Comparison of ENCODE assay signal across 13 mouse cellular contexts in the genomic region with DNA sequence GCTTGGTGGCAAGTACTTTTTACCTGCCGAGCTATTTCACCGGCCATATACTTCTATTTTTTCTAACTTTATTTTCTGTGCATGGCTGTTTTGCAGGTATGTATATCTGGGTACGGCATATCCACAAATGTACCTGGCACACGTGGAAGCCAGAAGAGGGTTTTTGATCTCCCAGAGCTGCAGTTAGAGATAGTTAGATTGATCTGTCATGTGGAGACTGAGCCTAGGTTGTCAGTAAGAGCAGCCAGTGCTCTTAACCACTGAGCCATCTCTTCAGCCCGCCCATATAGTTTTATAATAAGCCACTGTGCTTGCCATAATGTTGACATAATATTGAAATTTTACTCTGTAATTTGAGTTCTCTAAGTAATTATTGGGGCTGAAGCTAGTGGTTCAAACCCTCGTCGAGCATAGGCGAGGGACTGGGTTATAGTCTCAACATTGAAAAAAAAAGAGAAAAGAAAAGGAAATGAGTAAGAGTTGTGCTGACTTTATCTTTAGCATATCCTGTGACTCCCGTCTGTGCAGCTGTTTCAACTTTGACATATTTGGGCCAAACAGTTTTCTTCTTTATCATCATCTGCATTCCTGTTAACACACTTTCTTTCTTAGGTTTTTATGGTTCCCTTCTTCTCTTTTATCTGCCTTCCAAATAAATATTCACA. TPM values are rescaled to one million over a fixed set of nuclear protein-coding genes. Genes with fewer than 3 reads are reported as not detected.
A peak's percentile ranks its signal among the peaks of the same experiment; 100 is the strongest.
DNase-seq lines count a peak whose midpoint lies in the region; ATAC-seq and TF ChIP-seq lines count a peak whose summit lies in the region.
"Had no signal": no experiment of that assay in that cellular context is flagged by ENCODE, and none has a peak within 500 bp of the region (broad histone marks: within the 10 kb centered on the region; RNA-seq: fewer than 3 reads in every experiment).

No protein-coding gene starts in this region.

- TF ChIP-seq CTCF in lung, embryonic 14.5 days (IDR thresholded peaks at IDR 0.05; ENCODE audit: low read depth), result no peak

- H3K9me3 ChIP-seq in lung, embryonic 14.5 days (ENCODE audit: low read depth, low read length), result no peaks in the 10 kb centered on the region
- H3K9me3 ChIP-seq: limb, embryonic 15.5 days had no signal

- peak; percentile 16 for DNase-seq in lung, embryonic 14.5 days
- no peak for DNase-seq in lung, postnatal 10 days
- DNase-seq in frontal cortex, postnatal 14 days (ENCODE audit: low spot score in 2 of 2), result no peak
- no peak for DNase-seq in spleen, postnatal 4 days (ENCODE audit: low spot score in 2 of 2)
- DNase-seq: cerebellum, adult 9-10 months; kidney, postnatal 14 days; layer of hippocampus, postnatal 36 days; lung, postnatal 36 days had no signal

- no peak overlapping the region for H3K9ac ChIP-seq in lung, embryonic 14.5 days
- H3K9ac ChIP-seq: limb, embryonic 15.5 days had no signal

- no peak overlapping the region for H3K4me3 ChIP-seq in lung, embryonic 14.5 days (ENCODE audit: low read depth, low read length)
- H3K4me3 ChIP-seq in myocyte, result no peak overlapping the region
- H3K4me3 ChIP-seq: limb, embryonic 15.5 days had no signal

- no peaks in the 10 kb centered on the region for H3K27me3 ChIP-seq in lung, embryonic 14.5 days (ENCODE audit: insufficient read depth, low read length)
- H3K27me3 ChIP-seq in myocyte (ENCODE audit: control insufficient read depth, insufficient read depth, insufficient read length), result no peaks in the 10 kb centered on the region
- H3K27me3 ChIP-seq: limb, embryonic 15.5 days had no signal

- no peak overlapping the region for H3ac ChIP-seq in myocyte (ENCODE audit: control insufficient read depth, insufficient read length)

- H3K4me1 ChIP-seq in lung, embryonic 14.5 days (ENCODE audit: insufficient read depth), result peaks cover 6% of the 10 kb centered on the region; the same call in 1 of the 2 replicates
- H3K4me1 ChIP-seq: limb, embryonic 15.5 days had no signal

- H3K4me2 ChIP-seq in lung, embryonic 14.5 days, result no peak overlapping the region
- peak overlapping the region; percentile 61 for H3K4me2 ChIP-seq in myocyte (ENCODE audit: low read depth)
- H3K4me2 ChIP-seq: limb, embryonic 15.5 days had no signal

- TF ChIP-seq POLR2A in myocyte (IDR thresholded peaks at IDR 0.05; ENCODE audit: insufficient read length, low read depth), result no peak

- no peak overlapping the region for H3K27ac ChIP-seq in lung, embryonic 14.5 days (ENCODE audit: low read depth)
- H3K27ac ChIP-seq: limb, embryonic 15.5 days had no signal

- no peak for ATAC-seq in lung, embryonic 14.5 days (ENCODE audit: insufficient read depth)
- ATAC-seq in CD4-positive, CD25-positive, alpha-beta regulatory T cell, adult 4 months, result peak; percentile 77
- peak; percentile 49; the same call in 1 of the 2 replicates for ATAC-seq in common myeloid progenitor, adult 5-6 weeks (replicated peaks; ENCODE audit: low read depth, poor library complexity, severe bottlenecking)
- ATAC-seq: intestine, embryonic 16.5 days had no signal

- H3K79me2 ChIP-seq in myocyte (ENCODE audit: control insufficient read depth, insufficient read depth), result peaks cover 84% of the 10 kb centered on the region

- WGBS in lung, embryonic 14.5 days, result 59% methylated on average over 9 of the region's 9 CpGs

- H3K36me3 ChIP-seq in lung, embryonic 14.5 days (ENCODE audit: insufficient read depth), result no peaks in the 10 kb centered on the region
- no peaks in the 10 kb centered on the region for H3K36me3 ChIP-seq in myocyte (ENCODE audit: control insufficient read depth, insufficient read depth)
- H3K36me3 ChIP-seq: limb, embryonic 15.5 days had no signal

TF ChIP-seq in myocyte, 11 proteins besides CTCF, POLR2A, EP300 and RAD21:
- TF ChIP-seq MYOD1 (IDR thresholded peaks at IDR 0.05; ENCODE audit: control insufficient read depth in 1 of 3, insufficient read length in 2 of 3, low read depth in 2 of 3), result peak in 1 of 3 experiments; percentile 57
- TF ChIP-seq REST (IDR thresholded peaks at IDR 0.05; ENCODE audit: insufficient read depth, insufficient read length), result no peak

RNA-seq across cellular contexts. Expression of gene Uhrf1bp1l, which starts 19.8 kb away (rescaled TPM):
- polyA plus RNA-seq in lung, embryonic 14.5 days (2014; fragmentation: Nextera tagmentation; extraction: Ambion mirVana), result 31.3 and 35.1 TPM in 2 replicates
- 10 to 100 TPM; 20.9 to 22.3 TPM for polyA plus RNA-seq in CD4-positive, CD25-positive, alpha-beta regulatory T cell, adult 4 months (2017; shearing (Covaris generic))
- total RNA-seq in common myeloid progenitor, adult 5-6 weeks (2017), result 33.6 and 45.0 TPM in 2 replicates
- polyA plus RNA-seq in myocyte (2012; fragmentation: generic; extraction: Trizol), result 16.0 TPM

RNA-seq across cellular contexts. Expression of gene Actr6, which starts 32.5 kb away (rescaled TPM):
- polyA plus RNA-seq in lung, embryonic 14.5 days (2014; fragmentation: Nextera tagmentation; extraction: Ambion mirVana), result 28.8 and 31.5 TPM in 2 replicates
- polyA plus RNA-seq in CD4-positive, CD25-positive, alpha-beta regulatory T cell, adult 4 months (2017; shearing (Covaris generic)), result 10 to 100 TPM; 35.5 to 51.3 TPM
- 16.8 and 21.7 TPM in 2 replicates for total RNA-seq in common myeloid progenitor, adult 5-6 weeks (2017)
- polyA plus RNA-seq in myocyte (2012; fragmentation: generic; extraction: Trizol), result 4.5 TPM
